Mouse (Mus musculus) right cerebral cortex, postnatal 4 days (tissue): Measurements from ENCODE around the gene Mbd5.
"Not testable (repeated sequence)": the region's sequence is repeated elsewhere in the genome, so short reads cannot be mapped to it uniquely, and the experiment has no call there.

ENCODE experiments used
- DNase-seq: peaks from one replicate; pipeline ENCODE4 v3.0.0-alpha.2; 2022

Mbd5 gene

GRCm38 (mm10) chr2:49169766-49170165, 220.5 kb downstream of the Mbd5 start:
- DNase-seq: no peak

GRCm38 (mm10) chr2:49177015-49177414, 227.7 kb downstream of the Mbd5 start:
- no peak for DNase-seq

- DNase-seq: no peak
Measured at GRCm38 (mm10) chr2:49190984-49191383, 241.7 kb downstream of the Mbd5 start.

- DNase-seq: no peak
Measured at GRCm38 (mm10) chr2:49191695-49192094, 242.4 kb downstream of the Mbd5 start.

- no peak for DNase-seq
Measured at GRCm38 (mm10) chr2:49204081-49204480, 254.8 kb downstream of the Mbd5 start.

GRCm38 (mm10) chr2:49205692-49206091, 256.4 kb downstream of the Mbd5 start:
- DNase-seq: not testable (repeated sequence)

- no peak for DNase-seq
Measured at GRCm38 (mm10) chr2:49209349-49209748, 260.0 kb downstream of the Mbd5 start.

- no peak for DNase-seq
Measured at GRCm38 (mm10) chr2:49210408-49210807, 261.1 kb downstream of the Mbd5 start.

- no peak for DNase-seq
Measured at GRCm38 (mm10) chr2:49229725-49230124, 280.4 kb downstream of the Mbd5 start.

- no peak for DNase-seq
Measured at GRCm38 (mm10) chr2:49234064-49234463, 284.8 kb downstream of the Mbd5 start.

GRCm38 (mm10) chr2:49241715-49242114, 292.4 kb downstream of the Mbd5 start:
- no peak for DNase-seq

- no peak for DNase-seq
Measured at GRCm38 (mm10) chr2:49264092-49264491, 314.8 kb downstream of the Mbd5 start.

- DNase-seq: no peak
Measured at GRCm38 (mm10) chr2:49272295-49272967, 323.1 kb downstream of the Mbd5 start.

GRCm38 (mm10) chr2:49276017-49276722, 326.9 kb downstream of the Mbd5 start:
- no peak for DNase-seq

GRCm38 (mm10) chr2:49280496-49280895, 331.2 kb downstream of the Mbd5 start:
- DNase-seq: no peak

GRCm38 (mm10) chr2:49283583-49283982, 334.3 kb downstream of the Mbd5 start:
- no peak for DNase-seq

- DNase-seq: no peak
Measured at GRCm38 (mm10) chr2:49286965-49287364, 337.7 kb downstream of the Mbd5 start.

- no peak for DNase-seq
Measured at GRCm38 (mm10) chr2:49291709-49292108, 342.4 kb downstream of the Mbd5 start.

- DNase-seq: peak; percentile 80
Measured at GRCm38 (mm10) chr2:49312629-49313447, 363.5 kb downstream of the Mbd5 start.

- DNase-seq: no peak
Measured at GRCm38 (mm10) chr2:49333594-49333993, 384.3 kb downstream of the Mbd5 start.

GRCm38 (mm10) chr2:49335267-49335666, 386.0 kb downstream of the Mbd5 start:
- DNase-seq: no peak

- peak; percentile 16 for DNase-seq
Measured at GRCm38 (mm10) chr2:49344287-49344686, 395.0 kb downstream of the Mbd5 start.

- no peak for DNase-seq
Measured at GRCm38 (mm10) chr2:49345786-49346185, 396.5 kb downstream of the Mbd5 start.

- no peak for DNase-seq
Measured at GRCm38 (mm10) chr2:49349813-49350212, 400.5 kb downstream of the Mbd5 start.
